Mouse (Mus musculus) layer of hippocampus, adult 9-11 months (tissue): Measurements from ENCODE around the gene Nfxl1.

Experiments used
- DNase-seq: peaks from one replicate; pipeline ENCODE4 v3.0.0; 2022

The Nfxl1 gene

GRCm38 (mm10) chr5:72498271-72498670 lies 61.2 kb downstream of the Nfxl1 start:
- no peak for DNase-seq

GRCm38 (mm10) chr5:72496756-72497155 lies 62.7 kb downstream of the Nfxl1 start:
- no peak for DNase-seq

- DNase-seq, result no peak
Measured at GRCm38 (mm10) chr5:72493906-72494305, 65.6 kb downstream of the Nfxl1 start.

GRCm38 (mm10) chr5:72491232-72491631 lies 68.3 kb downstream of the Nfxl1 start:
- DNase-seq, result no peak

- no peak for DNase-seq
Measured at GRCm38 (mm10) chr5:72480456-72480855, 79.0 kb downstream of the Nfxl1 start.

GRCm38 (mm10) chr5:72472317-72473009 lies 87.0 kb downstream of the Nfxl1 start:
- no peak for DNase-seq

- DNase-seq, result peak; percentile 67
Measured at GRCm38 (mm10) chr5:72471746-72472145, 87.7 kb downstream of the Nfxl1 start.

GRCm38 (mm10) chr5:72464932-72465331 lies 94.6 kb downstream of the Nfxl1 start:
- DNase-seq, result no peak
